Mouse (Mus musculus) lung, postnatal 0 days (tissue): ENCODE results near the gene Cygb.

Experiments
- CTCF ChIP-seq: IDR thresholded peaks from 2 replicates; pipeline ENCODE4 v1.5.1; 2016; ENCODE audit warnings: antibody characterized with exemption, mild to moderate bottlenecking
- EP300 ChIP-seq: IDR thresholded peaks from 2 replicates; pipeline ENCODE4 v1.6.1; 2016; ENCODE audit warnings: antibody characterized with exemption, mild to moderate bottlenecking, control low read depth

- TF ChIP-seq EP300 = no peak
- TF ChIP-seq CTCF = no peak
Measured at GRCm38 (mm10) chr11:116626299-116627071, 27.6 kb downstream of the Cygb start, which contains the start of gene Rhbdf2.
